Mouse (Mus musculus): ENCODE results near the gene Angptl4. TPM values are rescaled to one million over a fixed set of nuclear protein-coding genes. Genes with fewer than 3 reads are reported as not detected.

Gene Angptl4
- polyA plus RNA-seq, 1 experiment = 19.2 TPM

DNA sequence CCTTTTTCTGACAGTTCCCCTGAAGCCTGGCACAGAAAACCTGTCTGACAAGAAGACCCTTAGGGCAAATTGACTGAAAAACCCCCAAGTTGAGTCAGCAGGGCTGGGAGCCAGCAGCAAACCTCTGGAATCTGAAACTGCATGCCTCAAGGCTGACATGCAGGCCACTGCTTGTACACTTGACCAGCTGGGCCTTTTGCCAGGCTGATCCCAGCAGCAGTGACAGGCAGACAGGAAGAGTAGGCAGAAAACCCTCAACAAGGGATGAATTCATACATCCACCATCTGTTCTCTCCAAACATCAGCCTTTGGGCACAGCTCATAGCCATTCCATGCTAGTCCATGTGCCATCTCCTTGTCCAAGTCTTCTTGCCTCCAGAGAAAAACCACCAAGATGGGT, 1.8 kb upstream of the Angptl4 start:
- peak overlapping the region; percentile 31; the same call in 1 of the 2 replicates for H3K27ac ChIP-seq (ENCODE audit: insufficient read depth, low read depth, low read length)
- H3K4me3 ChIP-seq (ENCODE audit: insufficient read depth, low read depth, low read length) = no peak overlapping the region
- H3K4me1 ChIP-seq (ENCODE audit: control insufficient read depth, insufficient read depth, low read length) = peaks cover 24% of the 10 kb centered on the region
- H3K27me3 ChIP-seq (replicated peaks; ENCODE audit: control insufficient read depth, insufficient read depth, low read length) = no peaks in the 10 kb centered on the region
- TF ChIP-seq POLR2A (IDR thresholded peaks at IDR 0.05; ENCODE audit: low read depth, low read length) (no peak), CTCF (conservative IDR thresholded peaks at IDR 0.05; ENCODE audit: insufficient read depth, insufficient read length, low read depth, low read length) (no peak)
- peak; percentile 95 for DNase-seq
- no peaks in the 10 kb centered on the region; the same call in 1 of the 2 replicates for H3K36me3 ChIP-seq (ENCODE audit: control insufficient read depth, insufficient read depth, low read length)

DNA sequence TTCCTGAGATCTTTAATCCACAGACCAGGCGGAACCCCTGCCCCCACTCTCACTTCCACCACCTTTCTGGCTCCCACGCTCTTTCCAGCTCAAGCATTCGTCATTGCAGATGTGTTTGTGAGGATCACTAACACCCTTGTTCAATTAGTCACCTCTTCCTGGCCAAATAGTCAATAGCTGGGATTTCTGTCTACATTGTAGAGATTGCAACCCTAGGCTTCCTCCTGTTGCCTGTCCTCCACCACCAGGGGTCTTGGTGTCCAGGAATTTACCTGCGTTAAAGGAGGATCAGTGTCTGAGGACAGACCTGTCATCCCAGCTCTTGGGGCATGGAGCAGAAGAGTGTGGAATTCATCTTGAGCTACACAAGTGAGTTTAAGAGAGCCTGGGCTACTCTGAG, 437 bp upstream of the Angptl4 start:
- H3K4me1 ChIP-seq (ENCODE audit: control insufficient read depth, insufficient read depth, low read length) = peaks cover 28% of the 10 kb centered on the region
- no peak overlapping the region for H3K4me3 ChIP-seq (ENCODE audit: insufficient read depth, low read depth, low read length)
- no peak for TF ChIP-seq POLR2A (IDR thresholded peaks at IDR 0.05; ENCODE audit: low read depth, low read length)
- no peak for TF ChIP-seq CTCF (conservative IDR thresholded peaks at IDR 0.05; ENCODE audit: insufficient read depth, insufficient read length, low read depth, low read length)
- no peaks in the 10 kb centered on the region for H3K27me3 ChIP-seq (replicated peaks; ENCODE audit: control insufficient read depth, insufficient read depth, low read length)
- WGBS = 39% methylated on average over 4 of the region's 4 CpGs
- peaks cover 3% of the 10 kb centered on the region; the same call in 1 of the 2 replicates for H3K36me3 ChIP-seq (ENCODE audit: control insufficient read depth, insufficient read depth, low read length)
- H3K27ac ChIP-seq (ENCODE audit: insufficient read depth, low read depth, low read length) = peak overlapping the region; percentile 69
- DNase-seq = no peak

DNA sequence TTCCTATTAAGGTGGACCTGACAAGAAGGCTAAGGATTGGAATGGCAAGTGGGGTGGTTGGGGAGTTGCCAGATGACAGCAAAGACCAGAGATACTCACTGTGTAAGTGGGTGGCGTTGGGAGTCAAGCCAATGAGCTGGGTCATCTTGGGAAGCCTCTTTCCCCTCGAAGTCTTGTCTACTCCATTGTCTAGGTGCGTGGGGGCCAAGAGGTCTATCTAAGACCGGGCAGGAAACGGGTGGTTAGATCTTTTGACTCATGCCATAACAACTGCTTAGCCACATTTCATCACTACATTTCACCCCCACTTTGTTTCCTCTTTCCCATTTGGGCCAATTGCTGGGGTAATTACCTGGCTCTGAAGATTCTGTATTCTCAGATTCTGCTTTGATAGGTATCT, 1.2 kb downstream of the Angptl4 start:
- Histone ChIP-seq H3K27ac (ENCODE audit: insufficient read depth, low read depth, low read length) (peak overlapping the region; percentile 69), H3K27me3 (replicated peaks; ENCODE audit: control insufficient read depth, insufficient read depth, low read length) (no peaks in the 10 kb centered on the region), H3K4me3 (ENCODE audit: insufficient read depth, low read depth, low read length) (peak overlapping the region; percentile 39), H3K36me3 (ENCODE audit: control insufficient read depth, insufficient read depth, low read length) (peaks cover 5% of the 10 kb centered on the region; the same call in 1 of the 2 replicates), H3K4me1 (ENCODE audit: control insufficient read depth, insufficient read depth, low read length) (peaks cover 31% of the 10 kb centered on the region)
- 53% methylated on average over 5 of the region's 5 CpGs for WGBS
- no peak for DNase-seq
- no peak for TF ChIP-seq CTCF (conservative IDR thresholded peaks at IDR 0.05; ENCODE audit: insufficient read depth, insufficient read length, low read depth, low read length)
- TF ChIP-seq POLR2A (IDR thresholded peaks at IDR 0.05; ENCODE audit: low read depth, low read length) = no peak

DNA sequence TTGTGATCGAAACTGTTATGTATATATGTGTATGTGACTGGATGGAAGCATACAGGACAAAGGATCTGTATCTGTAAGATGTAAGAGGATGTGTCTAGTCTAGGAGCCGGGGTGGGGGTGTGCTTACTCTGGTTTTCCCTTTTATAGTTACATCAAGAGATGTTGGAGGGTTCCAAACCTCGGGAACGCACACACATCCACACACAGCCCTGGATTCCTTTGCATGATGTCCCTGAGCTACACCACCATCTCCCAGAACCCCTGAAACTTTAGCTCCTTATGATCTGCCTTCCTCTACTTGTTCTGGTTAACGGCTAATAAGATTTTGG, 1.7 kb downstream of the Angptl4 start:
- 61% methylated on average over 5 of the region's 5 CpGs for WGBS
- no peak for DNase-seq
- Histone ChIP-seq H3K27ac (ENCODE audit: insufficient read depth, low read depth, low read length) (peak overlapping the region; percentile 69), H3K36me3 (ENCODE audit: control insufficient read depth, insufficient read depth, low read length) (peaks cover 5% of the 10 kb centered on the region; the same call in 1 of the 2 replicates), H3K27me3 (replicated peaks; ENCODE audit: control insufficient read depth, insufficient read depth, low read length) (no peaks in the 10 kb centered on the region), H3K4me3 (ENCODE audit: insufficient read depth, low read depth, low read length) (peak overlapping the region; percentile 39), H3K4me1 (ENCODE audit: control insufficient read depth, insufficient read depth, low read length) (peaks cover 36% of the 10 kb centered on the region)
- no peak for TF ChIP-seq POLR2A (IDR thresholded peaks at IDR 0.05; ENCODE audit: low read depth, low read length)
- no peak for TF ChIP-seq CTCF (conservative IDR thresholded peaks at IDR 0.05; ENCODE audit: insufficient read depth, insufficient read length, low read depth, low read length)

DNA sequence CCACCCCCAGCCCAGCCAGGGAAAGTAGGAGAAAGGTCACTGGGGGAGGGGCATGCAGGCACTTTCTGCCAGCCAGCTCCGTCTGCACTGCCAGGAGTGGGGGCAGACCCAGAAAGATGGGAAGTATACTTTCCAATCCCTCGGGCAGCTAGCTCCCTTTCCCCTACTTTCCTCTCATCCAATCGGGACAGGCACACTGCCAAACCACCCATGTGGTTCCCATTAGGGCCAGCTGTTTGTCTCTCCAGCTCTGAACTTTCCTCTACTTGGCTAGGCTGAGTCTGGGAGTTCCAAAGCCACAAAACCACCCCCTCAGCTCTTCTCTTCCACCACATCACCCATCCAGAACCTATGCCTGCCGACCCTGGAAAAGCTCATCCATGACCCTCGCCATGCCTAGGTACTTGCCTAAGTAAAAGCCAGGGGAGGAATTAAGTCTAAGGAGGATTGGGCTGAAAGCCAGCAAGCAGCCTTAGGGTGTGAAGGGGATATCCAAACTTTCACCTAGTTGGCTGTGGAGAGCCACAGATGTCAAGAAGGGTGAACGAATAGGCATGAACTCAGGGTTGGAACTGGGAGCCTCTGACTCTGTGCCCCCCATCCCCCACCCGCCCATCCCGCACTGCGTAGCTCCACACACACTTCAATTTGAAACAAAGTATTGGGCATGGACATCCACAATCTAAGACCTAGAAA, 2.2 kb downstream of the Angptl4 start:
- 13% methylated on average over 9 of the region's 9 CpGs for WGBS
- Histone ChIP-seq H3K27me3 (replicated peaks; ENCODE audit: control insufficient read depth, insufficient read depth, low read length) (no peaks in the 10 kb centered on the region), H3K4me3 (ENCODE audit: insufficient read depth, low read depth, low read length) (peak overlapping the region; percentile 28), H3K4me1 (ENCODE audit: control insufficient read depth, insufficient read depth, low read length) (peaks cover 38% of the 10 kb centered on the region), H3K36me3 (ENCODE audit: control insufficient read depth, insufficient read depth, low read length) (peaks cover 5% of the 10 kb centered on the region; the same call in 1 of the 2 replicates), H3K27ac (ENCODE audit: insufficient read depth, low read depth, low read length) (peak overlapping the region; percentile 75)
- peak; percentile 99 for DNase-seq
- TF ChIP-seq CTCF (conservative IDR thresholded peaks at IDR 0.05; ENCODE audit: insufficient read depth, insufficient read length, low read depth, low read length) = no peak
- peak; percentile 35 for TF ChIP-seq POLR2A (IDR thresholded peaks at IDR 0.05; ENCODE audit: low read depth, low read length)

DNA sequence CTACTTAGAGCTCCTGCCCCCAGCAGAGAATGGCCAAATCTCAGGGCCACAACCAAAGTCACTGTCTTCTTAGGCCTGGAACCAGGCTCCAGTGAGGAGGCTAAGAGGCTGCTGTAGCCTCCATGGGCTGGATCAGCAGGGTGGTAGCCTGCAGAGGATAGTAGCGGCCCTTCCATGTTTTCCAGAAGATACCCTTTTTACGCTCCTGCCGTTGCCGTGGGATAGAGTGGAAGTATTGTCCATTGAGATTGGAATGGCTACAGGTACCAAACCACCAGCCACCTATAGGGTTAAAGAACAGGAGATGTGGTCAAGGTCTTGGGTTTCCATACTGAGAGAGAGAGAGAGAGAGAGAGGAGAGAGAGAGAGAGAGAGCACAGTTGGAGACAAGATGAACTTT, 6.3 kb downstream of the Angptl4 start:
- no peak for DNase-seq
- Histone ChIP-seq H3K27ac (ENCODE audit: insufficient read depth, low read depth, low read length) (peak overlapping the region; percentile 85), H3K36me3 (ENCODE audit: control insufficient read depth, insufficient read depth, low read length) (peaks cover 5% of the 10 kb centered on the region; the same call in 1 of the 2 replicates), H3K4me3 (ENCODE audit: insufficient read depth, low read depth, low read length) (no peak overlapping the region), H3K27me3 (replicated peaks; ENCODE audit: control insufficient read depth, insufficient read depth, low read length) (no peaks in the 10 kb centered on the region), H3K4me1 (ENCODE audit: control insufficient read depth, insufficient read depth, low read length) (peaks cover 31% of the 10 kb centered on the region)
- TF ChIP-seq CTCF (conservative IDR thresholded peaks at IDR 0.05; ENCODE audit: insufficient read depth, insufficient read length, low read depth, low read length) = no peak
- no peak for TF ChIP-seq POLR2A (IDR thresholded peaks at IDR 0.05; ENCODE audit: low read depth, low read length)
- WGBS = 93% methylated on average over 4 of the region's 4 CpGs

DNA sequence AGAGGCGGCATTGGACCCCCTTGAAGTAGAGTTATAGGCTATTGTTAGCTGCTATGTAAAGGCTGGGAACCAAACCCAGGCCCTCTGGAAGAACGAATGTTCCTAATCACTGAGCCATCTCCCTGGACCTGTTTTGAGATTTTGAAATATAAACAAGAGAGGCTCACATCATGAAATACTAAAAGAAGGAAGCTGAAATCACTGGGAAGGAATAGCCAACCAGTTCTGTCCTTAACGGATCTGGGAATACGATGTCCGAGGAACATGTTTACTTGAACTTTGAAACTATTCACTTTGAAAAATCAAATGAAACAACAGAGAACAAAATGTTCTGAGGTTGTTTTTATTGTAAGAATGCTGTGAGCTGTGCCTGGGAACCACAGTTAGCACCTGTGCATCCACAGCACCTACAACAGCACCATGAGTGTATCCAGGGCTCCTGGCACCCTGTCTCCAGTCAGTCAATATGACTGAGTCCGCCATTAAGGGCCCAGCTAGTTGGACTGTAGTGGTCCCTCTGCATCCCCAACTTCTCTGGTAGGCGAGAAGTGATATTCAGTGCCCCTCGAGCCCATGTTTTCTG, 7.0 kb downstream of the Angptl4 start:
- DNase-seq = peak; percentile 60
- no peaks in the 10 kb centered on the region for H3K27me3 ChIP-seq (replicated peaks; ENCODE audit: control insufficient read depth, insufficient read depth, low read length)
- TF ChIP-seq CTCF (conservative IDR thresholded peaks at IDR 0.05; ENCODE audit: insufficient read depth, insufficient read length, low read depth, low read length) = no peak
- peak overlapping the region; percentile 85 for H3K27ac ChIP-seq (ENCODE audit: insufficient read depth, low read depth, low read length)
- H3K4me1 ChIP-seq (ENCODE audit: control insufficient read depth, insufficient read depth, low read length) = peaks cover 31% of the 10 kb centered on the region
- peaks cover 5% of the 10 kb centered on the region; the same call in 1 of the 2 replicates for H3K36me3 ChIP-seq (ENCODE audit: control insufficient read depth, insufficient read depth, low read length)
- 64% methylated on average over 8 of the region's 8 CpGs for WGBS
- H3K4me3 ChIP-seq (ENCODE audit: insufficient read depth, low read depth, low read length) = no peak overlapping the region

Measured in kidney, adult 2 months (tissue).